Mouse (Mus musculus) spleen, adult 2 months (tissue): ENCODE results near the gene Cacna2d3.

ENCODE experiments used
- CTCF ChIP-seq: fragments of 200-500 bp; IDR thresholded peaks from 2 replicates; pipeline ENCODE4 v1.5.1; 2011; ENCODE audit warnings: mild to moderate bottlenecking, inconsistent platforms; ENCODE audit not compliant: insufficient read depth, insufficient read length, insufficient replicate concordance; ENCODE audit errors: extremely low read depth
- POLR2A ChIP-seq: fragments of 200-500 bp; IDR thresholded peaks from 2 replicates; pipeline ENCODE4 v1.6.1; 2011; ENCODE audit warnings: low read depth, low read length, inconsistent platforms

DNA sequence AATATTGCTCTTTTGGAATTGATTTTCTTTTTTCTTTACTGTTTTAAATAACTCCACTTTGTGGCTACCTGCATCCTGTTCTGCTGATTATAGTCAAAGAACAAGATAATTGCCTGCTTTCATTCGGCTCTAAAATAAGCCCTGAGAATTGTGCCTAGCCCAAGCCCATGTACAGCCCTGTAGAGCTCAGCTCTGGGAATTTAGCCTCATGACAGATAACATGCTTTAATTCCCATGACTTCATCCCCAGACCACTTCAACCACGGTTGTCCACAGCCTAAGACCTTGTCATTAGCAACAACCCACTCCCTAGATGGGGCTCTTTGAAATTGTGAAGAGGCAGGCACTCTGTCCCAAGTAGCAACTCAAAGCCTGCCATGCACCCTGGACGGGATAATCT is 762.6 kb downstream of the Cacna2d3 start:
- TF ChIP-seq CTCF (no peak), POLR2A (no peak)
